Mouse (Mus musculus): ENCODE results near the gene Itprid2. TPM values are rescaled to one million over a fixed set of nuclear protein-coding genes. Genes with fewer than 3 reads are reported as not detected.
"Not testable (repeated sequence)": the region's sequence is repeated elsewhere in the genome, so short reads cannot be mapped to it uniquely, and the experiment has no call there.

Itprid2 gene
- 6.0 TPM in 2 replicates for polyA plus RNA-seq (2014; fragmentation: Nextera tagmentation; extraction: Ambion mirVana)

- Histone ChIP-seq H3K27ac (ENCODE audit: low read depth, low read length) (peak within 1 kb of the TSS; percentile 16; the same call in 1 of the 2 replicates), H3K27me3 (replicated peaks; ENCODE audit: control insufficient read depth, insufficient read depth, low read length) (no peaks in the 10 kb centered on the region), H3K4me2 (ENCODE audit: low read length) (peak within 1 kb of the TSS; percentile 96), H3K9ac (ENCODE audit: low read length) (peak within 1 kb of the TSS; percentile 79), H3K36me3 (ENCODE audit: control insufficient read depth, insufficient read depth, low read length) (no peaks in the 10 kb centered on the region), H3K4me1 (ENCODE audit: control insufficient read depth, insufficient read depth, low read length) (no peaks in the 10 kb centered on the region; the same call in 1 of the 2 replicates), H3K9me3 (replicated peaks; ENCODE audit: control insufficient read depth, low read length) (no peaks in the 10 kb centered on the region), H3K4me3 (ENCODE audit: low read depth, low read length) (peak within 1 kb of the TSS; percentile 73)
- ATAC-seq (peak; percentile 99), DNase-seq (ENCODE audit: low spot score) (peak; percentile 96)
- 2% methylated on average over 46 of the region's 46 CpGs for WGBS
These were observed at the start of gene Itprid2 for GRCm38 (mm10) chr2:79634528-79635400. Itprid2 (plus strand) TSS chr2:79635352.

- Histone ChIP-seq H3K36me3 (ENCODE audit: control insufficient read depth, insufficient read depth, low read length) (no peaks in the 10 kb centered on the region), H3K4me3 (ENCODE audit: low read depth, low read length) (no peak overlapping the region), H3K27ac (ENCODE audit: low read depth, low read length) (no peak overlapping the region), H3K9ac (ENCODE audit: low read length) (no peak overlapping the region), H3K9me3 (replicated peaks; ENCODE audit: control insufficient read depth, low read length) (no peaks in the 10 kb centered on the region), H3K4me1 (ENCODE audit: control insufficient read depth, insufficient read depth, low read length) (no peaks in the 10 kb centered on the region), H3K27me3 (replicated peaks; ENCODE audit: control insufficient read depth, insufficient read depth, low read length) (no peaks in the 10 kb centered on the region), H3K4me2 (ENCODE audit: low read length) (no peak overlapping the region)
- WGBS: 97% methylated on average over 2 of the region's 2 CpGs
- ATAC-seq (no peak), DNase-seq (ENCODE audit: low spot score) (no peak)
These were observed 39.0 kb upstream of the Itprid2 start for GRCm38 (mm10) chr2:79596177-79596576.

- Histone ChIP-seq H3K4me2 (ENCODE audit: low read length) (no peak overlapping the region), H3K27ac (ENCODE audit: low read depth, low read length) (no peak overlapping the region), H3K36me3 (ENCODE audit: control insufficient read depth, insufficient read depth, low read length) (no peaks in the 10 kb centered on the region), H3K4me1 (ENCODE audit: control insufficient read depth, insufficient read depth, low read length) (no peaks in the 10 kb centered on the region), H3K27me3 (replicated peaks; ENCODE audit: control insufficient read depth, insufficient read depth, low read length) (no peaks in the 10 kb centered on the region), H3K9me3 (replicated peaks; ENCODE audit: control insufficient read depth, low read length) (no peaks in the 10 kb centered on the region), H3K9ac (ENCODE audit: low read length) (no peak overlapping the region), H3K4me3 (ENCODE audit: low read depth, low read length) (no peak overlapping the region)
- DNase-seq (ENCODE audit: low spot score) (peak; percentile 24), ATAC-seq (no peak)
These were observed 38.1 kb upstream of the Itprid2 start for GRCm38 (mm10) chr2:79597090-79597489.

GRCm38 (mm10) chr2:79601109-79601508 is 34.0 kb upstream of the Itprid2 start:
- not testable (repeated sequence) for H3K27ac ChIP-seq (ENCODE audit: low read depth, low read length)
- 31% methylated on average over 2 of the region's 2 CpGs for WGBS

GRCm38 (mm10) chr2:79601691-79602116 is 33.4 kb upstream of the Itprid2 start:
- no peak overlapping the region for H3K9ac ChIP-seq (ENCODE audit: low read length)
- peak; percentile 89 for ATAC-seq
- no peaks in the 10 kb centered on the region for H3K36me3 ChIP-seq (ENCODE audit: control insufficient read depth, insufficient read depth, low read length)

More at GRCm38 (mm10) chr2:79601109-79601508, 34.0 kb upstream of the Itprid2 start:
- not testable (repeated sequence) for H3K4me2 ChIP-seq (ENCODE audit: low read length); H3K9me3 ChIP-seq (replicated peaks; ENCODE audit: control insufficient read depth, low read length); H3K36me3 ChIP-seq (ENCODE audit: control insufficient read depth, insufficient read depth, low read length); H3K4me1 ChIP-seq (ENCODE audit: control insufficient read depth, insufficient read depth, low read length); H3K9ac ChIP-seq (ENCODE audit: low read length); H3K27me3 ChIP-seq (replicated peaks; ENCODE audit: control insufficient read depth, insufficient read depth, low read length); H3K4me3 ChIP-seq (ENCODE audit: low read depth, low read length); DNase-seq (ENCODE audit: low spot score)
- peak; percentile 42 for ATAC-seq

GRCm38 (mm10) chr2:79602306-79602705 is 32.8 kb upstream of the Itprid2 start:
- DNase-seq (ENCODE audit: low spot score) (no peak), ATAC-seq (no peak)
- no peak overlapping the region for H3K4me2 ChIP-seq (ENCODE audit: low read length)
- no peaks in the 10 kb centered on the region for H3K27me3 ChIP-seq (replicated peaks; ENCODE audit: control insufficient read depth, insufficient read depth, low read length)
- no peak overlapping the region for H3K9ac ChIP-seq (ENCODE audit: low read length)
- H3K4me1 ChIP-seq (ENCODE audit: control insufficient read depth, insufficient read depth, low read length): no peaks in the 10 kb centered on the region
- H3K4me3 ChIP-seq (ENCODE audit: low read depth, low read length): no peak overlapping the region
- WGBS: 68% methylated on average over 6 of the region's 6 CpGs
- H3K27ac ChIP-seq (ENCODE audit: low read depth, low read length): no peak overlapping the region
- H3K9me3 ChIP-seq (replicated peaks; ENCODE audit: control insufficient read depth, low read length): no peaks in the 10 kb centered on the region
- H3K36me3 ChIP-seq (ENCODE audit: control insufficient read depth, insufficient read depth, low read length): no peaks in the 10 kb centered on the region

More at GRCm38 (mm10) chr2:79601691-79602116, 33.4 kb upstream of the Itprid2 start:
- Histone ChIP-seq H3K9me3 (replicated peaks; ENCODE audit: control insufficient read depth, low read length) (no peaks in the 10 kb centered on the region), H3K4me2 (ENCODE audit: low read length) (no peak overlapping the region), H3K27ac (ENCODE audit: low read depth, low read length) (no peak overlapping the region), H3K4me3 (ENCODE audit: low read depth, low read length) (no peak overlapping the region), H3K4me1 (ENCODE audit: control insufficient read depth, insufficient read depth, low read length) (no peaks in the 10 kb centered on the region), H3K27me3 (replicated peaks; ENCODE audit: control insufficient read depth, insufficient read depth, low read length) (no peaks in the 10 kb centered on the region)
- peak; percentile 82 for DNase-seq (ENCODE audit: low spot score)
- WGBS: 20% methylated on average over 4 of the region's 4 CpGs

GRCm38 (mm10) chr2:79603363-79603762 is 31.8 kb upstream of the Itprid2 start:
- no peak for DNase-seq (ENCODE audit: low spot score)
- no peak for ATAC-seq
- H3K9ac ChIP-seq (ENCODE audit: low read length): no peak overlapping the region
- H3K36me3 ChIP-seq (ENCODE audit: control insufficient read depth, insufficient read depth, low read length): no peaks in the 10 kb centered on the region
- no peaks in the 10 kb centered on the region for H3K4me1 ChIP-seq (ENCODE audit: control insufficient read depth, insufficient read depth, low read length)
- H3K9me3 ChIP-seq (replicated peaks; ENCODE audit: control insufficient read depth, low read length): no peaks in the 10 kb centered on the region
- H3K4me3 ChIP-seq (ENCODE audit: low read depth, low read length): no peak overlapping the region
- H3K4me2 ChIP-seq (ENCODE audit: low read length): no peak overlapping the region
- no peak overlapping the region for H3K27ac ChIP-seq (ENCODE audit: low read depth, low read length)
- H3K27me3 ChIP-seq (replicated peaks; ENCODE audit: control insufficient read depth, insufficient read depth, low read length): no peaks in the 10 kb centered on the region
- 95% methylated on average over 4 of the region's 4 CpGs for WGBS

GRCm38 (mm10) chr2:79606033-79606432 is 29.1 kb upstream of the Itprid2 start:
- no peak overlapping the region for H3K4me3 ChIP-seq (ENCODE audit: low read depth, low read length)
- DNase-seq (ENCODE audit: low spot score) (no peak), ATAC-seq (no peak)
- no peaks in the 10 kb centered on the region for H3K27me3 ChIP-seq (replicated peaks; ENCODE audit: control insufficient read depth, insufficient read depth, low read length)
- H3K36me3 ChIP-seq (ENCODE audit: control insufficient read depth, insufficient read depth, low read length): no peaks in the 10 kb centered on the region
- no peaks in the 10 kb centered on the region for H3K4me1 ChIP-seq (ENCODE audit: control insufficient read depth, insufficient read depth, low read length)
- no peak overlapping the region for H3K9ac ChIP-seq (ENCODE audit: low read length)
- H3K9me3 ChIP-seq (replicated peaks; ENCODE audit: control insufficient read depth, low read length): no peaks in the 10 kb centered on the region
- WGBS: 78% methylated on average over 2 of the region's 2 CpGs
- H3K4me2 ChIP-seq (ENCODE audit: low read length): no peak overlapping the region
- no peak overlapping the region for H3K27ac ChIP-seq (ENCODE audit: low read depth, low read length)

GRCm38 (mm10) chr2:79607181-79607580 is 28.0 kb upstream of the Itprid2 start:
- no peaks in the 10 kb centered on the region for H3K4me1 ChIP-seq (ENCODE audit: control insufficient read depth, insufficient read depth, low read length)
- H3K4me3 ChIP-seq (ENCODE audit: low read depth, low read length): no peak overlapping the region
- no peaks in the 10 kb centered on the region for H3K36me3 ChIP-seq (ENCODE audit: control insufficient read depth, insufficient read depth, low read length)
- H3K27ac ChIP-seq (ENCODE audit: low read depth, low read length): no peak overlapping the region
- H3K4me2 ChIP-seq (ENCODE audit: low read length): no peak overlapping the region
- H3K27me3 ChIP-seq (replicated peaks; ENCODE audit: control insufficient read depth, insufficient read depth, low read length): no peaks in the 10 kb centered on the region
- WGBS: 73% methylated on average over 2 of the region's 2 CpGs
- no peak for ATAC-seq
- no peaks in the 10 kb centered on the region for H3K9me3 ChIP-seq (replicated peaks; ENCODE audit: control insufficient read depth, low read length)
- no peak for DNase-seq (ENCODE audit: low spot score)
- H3K9ac ChIP-seq (ENCODE audit: low read length): no peak overlapping the region
